Mouse (Mus musculus): ENCODE measurements around the gene Slc25a34. TPM values are rescaled to one million over a fixed set of nuclear protein-coding genes. Genes with fewer than 3 reads are reported as not detected.

The Slc25a34 gene
- polyA plus RNA-seq, 2 experiments = 0.03 TPM; not detected in 1

- TF ChIP-seq EP300 (IDR thresholded peaks at IDR 0.05; ENCODE audit: low read depth) (peak; percentile 51), CTCF (IDR thresholded peaks at IDR 0.05; ENCODE audit: low read depth) (no peak)
- ATAC-seq (ENCODE audit: insufficient read depth) (peak; percentile 69), DNase-seq (ENCODE audit: low read depth in 3 of 3, low spot score in 3 of 3) (peak in 2 of 3 experiments; percentile 20 to 26)
- Histone ChIP-seq H3K4me3 (ENCODE audit: insufficient read depth in 1 of 2, low read depth in 2 of 2, low read length in 2 of 2) (no peak overlapping the region), H3K4me1 (replicated peaks; ENCODE audit: control insufficient read depth in 2 of 2, insufficient read depth in 2 of 2, low read length in 1 of 2) (peaks cover 0 to 4% of the 10 kb centered on the region in 2 experiments; a peak in 3 of 4 replicates), H3K9ac (replicated peaks) (no peak overlapping the region), H3K36me3 (replicated peaks; ENCODE audit: control insufficient read depth, insufficient read depth, low read depth) (no peaks in the 10 kb centered on the region), H3K9me3 (ENCODE audit: control insufficient read depth, low read length) (no peaks in the 10 kb centered on the region), H3K27ac (no peak overlapping the region), H3K27me3 (ENCODE audit: control insufficient read depth, insufficient read depth, low read length) (no peaks in the 10 kb centered on the region), H3K4me2 (ENCODE audit: low read depth) (no peak overlapping the region)
- WGBS (ENCODE audit: insufficient replicate concordance) = 10% methylated on average over 3 of the region's 3 CpGs
Observed at GRCm38 (mm10) chr4:141578833-141579232, 44.8 kb downstream of the Slc25a34 start.

GRCm38 (mm10) chr4:141576877-141577276 lies 46.7 kb downstream of the Slc25a34 start:
- Histone ChIP-seq H3K27me3 (ENCODE audit: control insufficient read depth, insufficient read depth, low read length) (no peaks in the 10 kb centered on the region), H3K36me3 (replicated peaks; ENCODE audit: control insufficient read depth, insufficient read depth, low read depth) (no peaks in the 10 kb centered on the region), H3K4me3 (ENCODE audit: insufficient read depth in 1 of 2, low read depth in 2 of 2, low read length in 2 of 2) (no peak overlapping the region), H3K9ac (replicated peaks) (no peak overlapping the region), H3K4me1 (replicated peaks; ENCODE audit: control insufficient read depth in 2 of 2, insufficient read depth in 2 of 2, low read length in 1 of 2) (peaks cover 0 to 7% of the 10 kb centered on the region in 2 experiments; a peak in 3 of 4 replicates), H3K4me2 (ENCODE audit: low read depth) (no peak overlapping the region), H3K27ac (no peak overlapping the region), H3K9me3 (ENCODE audit: control insufficient read depth, low read length) (no peaks in the 10 kb centered on the region)
- WGBS (ENCODE audit: insufficient replicate concordance) = 80% methylated on average over 7 of the region's 7 CpGs
- TF ChIP-seq CTCF (IDR thresholded peaks at IDR 0.05; ENCODE audit: low read depth) = peak; percentile 56
- no peak for TF ChIP-seq EP300 (IDR thresholded peaks at IDR 0.05; ENCODE audit: low read depth)
- ATAC-seq (ENCODE audit: insufficient read depth) = no peak
- DNase-seq (ENCODE audit: low read depth in 3 of 3, low spot score in 3 of 3) = no peak

- Histone ChIP-seq H3K4me2 (ENCODE audit: low read depth) (no peak overlapping the region), H3K36me3 (replicated peaks; ENCODE audit: control insufficient read depth, insufficient read depth, low read depth) (no peaks in the 10 kb centered on the region), H3K9ac (replicated peaks) (no peak overlapping the region), H3K9me3 (ENCODE audit: control insufficient read depth, low read length) (no peaks in the 10 kb centered on the region), H3K4me1 (replicated peaks; ENCODE audit: control insufficient read depth in 2 of 2, insufficient read depth in 2 of 2, low read length in 1 of 2) (peaks cover 0 to 7% of the 10 kb centered on the region in 2 experiments; a peak in 3 of 4 replicates), H3K4me3 (ENCODE audit: insufficient read depth in 1 of 2, low read depth in 2 of 2, low read length in 2 of 2) (no peak overlapping the region), H3K27me3 (ENCODE audit: control insufficient read depth, insufficient read depth, low read length) (no peaks in the 10 kb centered on the region), H3K27ac (no peak overlapping the region)
- ATAC-seq (ENCODE audit: insufficient read depth) = no peak
- 73% methylated on average over 11 of the region's 11 CpGs for WGBS (ENCODE audit: insufficient replicate concordance)
- TF ChIP-seq CTCF (IDR thresholded peaks at IDR 0.05; ENCODE audit: low read depth) (no peak), EP300 (IDR thresholded peaks at IDR 0.05; ENCODE audit: low read depth) (no peak)
- no peak for DNase-seq (ENCODE audit: low read depth in 3 of 3, low spot score in 3 of 3)
Observed at GRCm38 (mm10) chr4:141576404-141576803, 47.2 kb downstream of the Slc25a34 start.

GRCm38 (mm10) chr4:141574789-141575702 lies 48.6 kb downstream of the Slc25a34 start:
- Histone ChIP-seq H3K9me3 (ENCODE audit: control insufficient read depth, low read length) (no peaks in the 10 kb centered on the region), H3K36me3 (replicated peaks; ENCODE audit: control insufficient read depth, insufficient read depth, low read depth) (no peaks in the 10 kb centered on the region), H3K9ac (replicated peaks) (no peak overlapping the region), H3K4me1 (replicated peaks; ENCODE audit: control insufficient read depth in 2 of 2, insufficient read depth in 2 of 2, low read length in 1 of 2) (peaks cover 0 to 7% of the 10 kb centered on the region in 2 experiments; a peak in 3 of 4 replicates), H3K27ac (no peak overlapping the region), H3K4me3 (ENCODE audit: insufficient read depth in 1 of 2, low read depth in 2 of 2, low read length in 2 of 2) (no peak overlapping the region), H3K27me3 (ENCODE audit: control insufficient read depth, insufficient read depth, low read length) (no peaks in the 10 kb centered on the region), H3K4me2 (ENCODE audit: low read depth) (no peak overlapping the region)
- ATAC-seq (ENCODE audit: insufficient read depth) (no peak), DNase-seq (ENCODE audit: low read depth in 3 of 3, low spot score in 3 of 3) (peak in 2 of 3 experiments; percentile 36 to 46)
- WGBS (ENCODE audit: insufficient replicate concordance) = 35% methylated on average over 27 of the region's 27 CpGs
- TF ChIP-seq EP300 (IDR thresholded peaks at IDR 0.05; ENCODE audit: low read depth) = no peak
- peak; percentile 96 for TF ChIP-seq CTCF (IDR thresholded peaks at IDR 0.05; ENCODE audit: low read depth)

GRCm38 (mm10) chr4:141573359-141573966 lies 50.2 kb downstream of the Slc25a34 start:
- no peak for ATAC-seq (ENCODE audit: insufficient read depth)
- TF ChIP-seq CTCF (IDR thresholded peaks at IDR 0.05; ENCODE audit: low read depth) (no peak), EP300 (IDR thresholded peaks at IDR 0.05; ENCODE audit: low read depth) (no peak)
- no peak overlapping the region for H3K27ac ChIP-seq
- no peaks in the 10 kb centered on the region for H3K9me3 ChIP-seq (ENCODE audit: control insufficient read depth, low read length)
- H3K27me3 ChIP-seq (ENCODE audit: control insufficient read depth, insufficient read depth, low read length) = no peaks in the 10 kb centered on the region
- H3K4me2 ChIP-seq (ENCODE audit: low read depth) = no peak overlapping the region
- no peak overlapping the region for H3K4me3 ChIP-seq (ENCODE audit: insufficient read depth in 1 of 2, low read depth in 2 of 2, low read length in 2 of 2)
- no peak overlapping the region for H3K9ac ChIP-seq (replicated peaks)
- 37% methylated on average over 6 of the region's 6 CpGs for WGBS (ENCODE audit: insufficient replicate concordance)
- peak in 1 of 3 experiments; percentile 40 for DNase-seq (ENCODE audit: low read depth in 3 of 3, low spot score in 3 of 3)
- H3K4me1 ChIP-seq (replicated peaks; ENCODE audit: control insufficient read depth in 2 of 2, insufficient read depth in 2 of 2, low read length in 1 of 2) = peaks cover 0 to 4% of the 10 kb centered on the region in 2 experiments; a peak in 3 of 4 replicates
- no peaks in the 10 kb centered on the region for H3K36me3 ChIP-seq (replicated peaks; ENCODE audit: control insufficient read depth, insufficient read depth, low read depth)
